Mouse (Mus musculus) CD8-positive naive resting alpha-beta T cell, adult 57 days (primary cell): ENCODE measurements around the gene Ttll4. TPM values are rescaled to one million over a fixed set of nuclear protein-coding genes. Genes with fewer than 3 reads are reported as not detected.

ENCODE experiments used
- total RNA-seq: library from RNA; stranded (reverse); gene quantifications from one replicate; pipeline ENCODE4 v1.2.4, GENCODE M21; 2023

Ttll4 gene
- 68.1 TPM for total RNA-seq

DNA sequence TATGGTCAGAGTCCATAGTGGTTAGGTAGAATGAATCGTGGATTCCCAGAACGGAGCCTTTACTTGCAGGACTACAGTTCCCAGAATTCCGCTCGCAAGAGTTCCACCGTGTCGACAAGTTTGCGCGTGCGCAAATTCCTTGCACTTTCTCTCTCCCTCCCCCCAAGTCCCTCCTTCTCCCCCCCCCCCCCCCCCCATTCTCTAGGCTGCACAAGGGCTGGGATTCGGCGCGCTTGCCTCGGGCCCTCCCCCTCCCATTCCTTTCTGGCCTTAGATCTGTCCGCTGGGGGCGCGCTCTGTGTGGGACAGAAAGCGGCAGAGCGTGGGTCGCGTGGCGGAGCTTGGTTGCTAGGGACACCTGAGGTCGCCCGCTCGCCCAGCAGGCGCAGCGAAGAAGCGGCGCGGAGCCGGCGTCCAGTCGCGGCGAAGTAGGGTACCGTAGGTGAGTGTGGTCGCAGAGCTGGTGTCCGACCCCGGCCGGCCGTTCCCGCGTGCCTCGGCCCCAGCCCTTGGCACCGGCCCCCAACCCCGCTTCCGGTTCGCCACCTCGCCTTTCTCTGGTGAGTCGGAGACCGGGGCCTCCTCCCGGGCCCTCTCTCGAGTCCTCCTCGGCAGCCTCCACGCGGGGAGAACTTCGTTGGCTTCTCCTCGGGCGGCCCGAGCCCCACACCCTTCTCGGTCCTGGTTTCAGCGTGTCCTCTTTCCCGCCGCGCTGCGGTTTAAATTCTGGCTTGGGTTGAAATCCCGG, at the start of gene Ttll4:
Gene Ttll4, plus strand, starts transcription at position 298 of the 748 bp plus-strand sequence.

DNA sequence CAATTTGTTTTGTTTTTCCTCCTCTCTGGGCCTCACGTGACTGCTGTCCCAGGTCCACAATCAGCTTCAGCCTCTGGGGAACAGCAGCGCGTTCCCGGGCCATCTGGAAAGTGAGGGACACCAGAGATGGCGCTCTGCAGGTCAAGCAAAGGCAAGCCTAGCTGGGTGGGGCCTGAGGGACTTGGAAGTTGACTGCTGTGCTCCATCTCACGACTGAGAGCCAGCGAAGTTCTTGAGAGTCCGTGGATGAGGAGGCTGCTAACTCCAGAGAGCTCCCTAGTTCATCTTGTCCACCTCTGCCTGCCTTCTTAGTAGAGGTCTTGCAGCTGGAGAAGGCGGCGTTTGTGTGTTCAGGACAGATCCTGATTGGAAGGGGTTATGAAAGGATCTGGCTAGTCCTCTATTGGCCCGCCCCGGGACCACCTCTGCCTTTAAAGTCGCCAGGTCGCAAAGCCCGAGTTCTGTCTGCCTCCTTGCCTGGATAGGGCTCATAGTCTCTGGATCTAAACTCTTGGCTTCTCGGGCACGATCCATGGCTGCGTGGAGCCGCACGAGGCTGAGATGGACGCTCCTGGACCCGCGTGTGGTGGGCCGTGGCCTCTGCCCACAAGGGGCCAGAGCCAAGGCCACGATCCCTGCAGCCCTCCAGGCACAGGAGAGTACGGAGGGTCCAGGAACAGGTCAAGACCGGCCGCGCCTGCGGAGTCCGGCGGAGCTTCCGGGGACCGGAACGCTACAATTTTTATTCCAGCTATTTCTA, 51.7 kb downstream of the Ttll4 start, which contains the start of gene Cyp27a1:
Gene Cyp27a1, plus strand, starts transcription at position 476 of the 760 bp plus-strand sequence.

DNA sequence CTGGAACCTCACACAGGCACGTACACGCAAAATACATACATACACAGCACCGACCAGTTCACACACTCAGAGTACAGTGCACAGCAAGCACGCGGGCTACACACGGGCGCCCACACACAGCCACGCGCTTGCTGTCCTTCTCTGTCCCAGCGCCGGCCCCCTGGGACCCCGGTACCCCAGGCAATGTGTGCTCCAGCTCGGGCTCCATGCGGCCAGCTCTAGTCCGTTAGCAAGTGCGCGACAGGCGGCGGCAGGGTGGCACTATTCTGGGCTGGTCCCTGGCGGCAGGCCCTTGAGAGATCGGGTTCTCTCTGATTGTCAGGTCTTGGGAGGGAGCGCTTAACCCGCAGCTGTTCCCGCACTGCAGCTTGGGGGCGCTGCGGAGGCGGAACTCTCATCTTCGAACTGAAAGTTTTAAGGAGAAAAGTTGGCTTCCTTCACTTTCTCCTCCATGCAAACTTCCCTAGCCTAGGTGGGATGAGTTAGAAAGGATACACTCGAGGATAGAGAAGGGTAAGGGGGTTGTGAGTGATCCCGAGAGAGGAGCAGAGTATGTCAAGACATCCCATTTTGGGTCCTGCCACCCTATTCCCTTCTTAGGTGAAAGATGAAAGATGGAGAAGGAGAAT, 87.2 kb downstream of the Ttll4 start, which contains the start of gene Prkag3:
Gene Prkag3, minus strand, starts transcription at position 579 of the 629 bp plus-strand sequence.

Other genes starting within 250 kb of the Ttll4 start
- 32.7 TPM for gene Cnot9, start 155.7 kb upstream of the Ttll4 start, total RNA-seq
- 0.37 TPM for gene Plcd4, start 118.9 kb upstream of the Ttll4 start, total RNA-seq
- 27.3 TPM for gene Usp37, start 117.5 kb upstream of the Ttll4 start, total RNA-seq
- 46.5 TPM for gene Zfp142, start 73.5 kb upstream of the Ttll4 start, total RNA-seq
- 10.9 TPM for gene Bcs1l, start 73.5 kb upstream of the Ttll4 start, total RNA-seq
- gene Rnf25, start 60.3 kb upstream of the Ttll4 start, total RNA-seq = 51.3 TPM
- not detected for gene Stk36, start 60.3 kb upstream of the Ttll4 start, total RNA-seq
- gene Cyp27a1, start 51.8 kb downstream of the Ttll4 start, total RNA-seq = 0.77 TPM
- gene Prkag3, start 87.5 kb downstream of the Ttll4 start, total RNA-seq = not detected
- gene Wnt6, start 110.1 kb downstream of the Ttll4 start, total RNA-seq = not detected
- 0.31 TPM for gene Wnt10a, start 129.8 kb downstream of the Ttll4 start, total RNA-seq
- gene Cdk5r2, start 193.2 kb downstream of the Ttll4 start, total RNA-seq = not detected
- not detected for gene Fev, start 223.7 kb downstream of the Ttll4 start, total RNA-seq
- not detected for gene Cryba2, start 231.4 kb downstream of the Ttll4 start, total RNA-seq